Mouse (Mus musculus) hindbrain, embryonic 14.5 days (tissue): ENCODE measurements around the gene Rhobtb1. TPM values are rescaled to one million over a fixed set of nuclear protein-coding genes. Genes with fewer than 3 reads are reported as not detected.

ENCODE experiments used
- ATAC-seq: fragments of 200-750 bp; cut with Nextera tagmentation; 2 replicates; pipeline ENCODE4 v1.8.0; 2017; ENCODE audit warnings: moderate number of reproducible peaks, mild to moderate bottlenecking, moderate TSS enrichment, moderate library complexity; ENCODE audit not compliant: low FRiP score
- DNase-seq: peaks from one replicate; pipeline ENCODE4 v3.0.0-alpha.2; 2015; ENCODE audit warnings: low spot score
- H3K27ac ChIP-seq: fragments of 300-500 bp; sonication (generic); 2 replicates; pipeline ENCODE4 v1.5.1; 2014; ENCODE audit warnings: mild to moderate bottlenecking, moderate library complexity
- H3K27me3 ChIP-seq: fragments of 300-500 bp; sonication (generic); 2 replicates; pipeline ENCODE4 v1.6.1; 2014; ENCODE audit warnings: mild to moderate bottlenecking, low read length, mixed read lengths; ENCODE audit not compliant: control insufficient read depth, insufficient read depth
- H3K36me3 ChIP-seq: fragments of 300-500 bp; sonication (generic); replicated peaks from 2 replicates; pipeline ENCODE4 v1.6.1; 2014; ENCODE audit not compliant: control insufficient read depth, insufficient read depth
- H3K4me1 ChIP-seq: fragments of 300-500 bp; sonication (generic); replicated peaks from 2 replicates; pipeline ENCODE4 v1.6.1; 2014; ENCODE audit warnings: antibody characterized with exemption, low read length, mixed read lengths; ENCODE audit not compliant: control insufficient read depth, insufficient read depth
- H3K4me2 ChIP-seq: fragments of 300-500 bp; sonication (generic); replicated peaks from 2 replicates; pipeline ENCODE4 v1.6.1; 2014; ENCODE audit warnings: mild to moderate bottlenecking, moderate library complexity
- H3K4me3 ChIP-seq: fragments of 300-500 bp; sonication (generic); replicated peaks from 2 replicates; pipeline ENCODE4 v1.5.1; 2014; ENCODE audit warnings: mild to moderate bottlenecking, low read length
- H3K9ac ChIP-seq: fragments of 300-500 bp; sonication (generic); 2 replicates; pipeline ENCODE4 v1.6.1; 2014
- H3K9me3 ChIP-seq: fragments of 300-500 bp; sonication (generic); 2 replicates; pipeline ENCODE4 v1.6.1; 2016; ENCODE audit warnings: low read length; ENCODE audit not compliant: control insufficient read depth
- WGBS: fragments of 180-500 bp; shearing (Covaris S2); extraction: QIAGEN DNeasy Blood & Tissue Kit; methylation state at CpG from one replicate; pipeline ENCODE4 v1.1.7; 2014; 5-methylcytosine and 5-hydroxymethylcytosine counted together
- polyA plus RNA-seq: library from polyadenylated mRNA; unstranded; fragments of >200 nt; fragmentation: Nextera tagmentation; extraction: Ambion mirVana; gene quantifications from 2 replicates; pipeline ENCODE4 v1.2.1, GENCODE M21; 2014

Rhobtb1 gene
- polyA plus RNA-seq, 1 experiment from 2014 or later = 19.8 TPM

- 93% methylated on average over 2 of the region's 2 CpGs for WGBS
- no peaks in the 10 kb centered on the region for H3K36me3 ChIP-seq
- no peaks in the 10 kb centered on the region for H3K27me3 ChIP-seq
- no peak overlapping the region for H3K4me2 ChIP-seq
- ATAC-seq (no peak), DNase-seq (no peak)
- no peak overlapping the region for H3K27ac ChIP-seq
- H3K9ac ChIP-seq = no peak overlapping the region
- H3K9me3 ChIP-seq = no peaks in the 10 kb centered on the region
- H3K4me3 ChIP-seq = no peak overlapping the region
- H3K4me1 ChIP-seq = no peaks in the 10 kb centered on the region
Observed at GRCm38 (mm10) chr10:69126546-69126945, 24.7 kb upstream of the Rhobtb1 start.

GRCm38 (mm10) chr10:69128531-69128930, 22.7 kb upstream of the Rhobtb1 start:
- ATAC-seq (no peak), DNase-seq (no peak)

GRCm38 (mm10) chr10:69130613-69131012, 20.6 kb upstream of the Rhobtb1 start:
- Histone ChIP-seq H3K9me3 (no peaks in the 10 kb centered on the region), H3K4me2 (no peak overlapping the region), H3K9ac (no peak overlapping the region), H3K4me1 (no peaks in the 10 kb centered on the region), H3K36me3 (no peaks in the 10 kb centered on the region), H3K4me3 (no peak overlapping the region), H3K27me3 (no peaks in the 10 kb centered on the region), H3K27ac (no peak overlapping the region)
- DNase-seq (no peak), ATAC-seq (no peak)
- 64% methylated on average over 5 of the region's 5 CpGs for WGBS

More at GRCm38 (mm10) chr10:69128531-69128930, 22.7 kb upstream of the Rhobtb1 start:
- WGBS = 78% methylated on average over 3 of the region's 3 CpGs
- Histone ChIP-seq H3K4me1 (no peaks in the 10 kb centered on the region), H3K9me3 (no peaks in the 10 kb centered on the region), H3K27ac (no peak overlapping the region), H3K27me3 (no peaks in the 10 kb centered on the region), H3K4me3 (no peak overlapping the region), H3K36me3 (no peaks in the 10 kb centered on the region), H3K9ac (no peak overlapping the region), H3K4me2 (no peak overlapping the region)

- H3K4me1 ChIP-seq = no peaks in the 10 kb centered on the region
- no peak overlapping the region for H3K4me2 ChIP-seq
- no peak overlapping the region for H3K9ac ChIP-seq
- DNase-seq (no peak), ATAC-seq (no peak)
- H3K27me3 ChIP-seq = no peaks in the 10 kb centered on the region
- H3K4me3 ChIP-seq = no peak overlapping the region
- no peak overlapping the region for H3K27ac ChIP-seq
- H3K36me3 ChIP-seq = no peaks in the 10 kb centered on the region
- no peaks in the 10 kb centered on the region for H3K9me3 ChIP-seq
Observed at GRCm38 (mm10) chr10:69134356-69134755, 16.9 kb upstream of the Rhobtb1 start.

GRCm38 (mm10) chr10:69136241-69136828, 14.9 kb upstream of the Rhobtb1 start:
- H3K36me3 ChIP-seq = no peaks in the 10 kb centered on the region
- H3K9me3 ChIP-seq = no peaks in the 10 kb centered on the region
- no peaks in the 10 kb centered on the region for H3K4me1 ChIP-seq
- H3K27ac ChIP-seq = no peak overlapping the region
- H3K4me3 ChIP-seq = no peak overlapping the region
- WGBS = 86% methylated on average over 9 of the region's 9 CpGs
- H3K9ac ChIP-seq = no peak overlapping the region
- DNase-seq = no peak
- no peaks in the 10 kb centered on the region for H3K27me3 ChIP-seq
- no peak overlapping the region for H3K4me2 ChIP-seq
- no peak for ATAC-seq

- Histone ChIP-seq H3K27ac (no peak overlapping the region), H3K4me1 (no peaks in the 10 kb centered on the region), H3K4me2 (no peak overlapping the region), H3K9me3 (no peaks in the 10 kb centered on the region), H3K9ac (no peak overlapping the region), H3K4me3 (no peak overlapping the region), H3K36me3 (no peaks in the 10 kb centered on the region), H3K27me3 (no peaks in the 10 kb centered on the region)
- WGBS = 85% methylated on average over 7 of the region's 7 CpGs
- ATAC-seq = no peak
- DNase-seq = no peak
Observed at GRCm38 (mm10) chr10:69149252-69149651, 2.0 kb upstream of the Rhobtb1 start.

- no peak for ATAC-seq
- no peak overlapping the region for H3K9ac ChIP-seq
- no peaks in the 10 kb centered on the region for H3K27me3 ChIP-seq
- 0 out of 2 replicates have a peak, but pooled peaks cover 5% of the 10 kb centered on the region for H3K4me1 ChIP-seq
- no peak overlapping the region for H3K27ac ChIP-seq
- no peak overlapping the region for H3K4me3 ChIP-seq
- H3K4me2 ChIP-seq = no peak overlapping the region
- H3K9me3 ChIP-seq = no peaks in the 10 kb centered on the region
- no peak for DNase-seq
- WGBS = 71% methylated on average over 4 of the region's 4 CpGs
- no peaks in the 10 kb centered on the region for H3K36me3 ChIP-seq
Observed at GRCm38 (mm10) chr10:69152971-69153370, 1.7 kb downstream of the Rhobtb1 start.

GRCm38 (mm10) chr10:69155428-69156175, 4.4 kb downstream of the Rhobtb1 start:
- WGBS = 86% methylated on average over 10 of the region's 10 CpGs
- Histone ChIP-seq H3K36me3 (no peaks in the 10 kb centered on the region), H3K4me1 (0 out of 2 replicates have a peak, but pooled peaks cover 5% of the 10 kb centered on the region), H3K27me3 (no peaks in the 10 kb centered on the region), H3K4me3 (no peak overlapping the region), H3K4me2 (no peak overlapping the region), H3K9ac (no peak overlapping the region), H3K27ac (no peak overlapping the region), H3K9me3 (no peaks in the 10 kb centered on the region)
- ATAC-seq (no peak), DNase-seq (no peak)

- no peak overlapping the region for H3K9ac ChIP-seq
- H3K27me3 ChIP-seq = no peaks in the 10 kb centered on the region
- no peaks in the 10 kb centered on the region for H3K9me3 ChIP-seq
- 78% methylated on average over 6 of the region's 6 CpGs for WGBS
- DNase-seq (no peak), ATAC-seq (no peak)
- H3K27ac ChIP-seq = no peak overlapping the region
- H3K4me2 ChIP-seq = no peak overlapping the region
- no peaks in the 10 kb centered on the region for H3K36me3 ChIP-seq
- H3K4me3 ChIP-seq = no peak overlapping the region
- H3K4me1 ChIP-seq = 0 out of 2 replicates have a peak, but pooled peaks cover 5% of the 10 kb centered on the region
Observed at GRCm38 (mm10) chr10:69156462-69156861, 5.2 kb downstream of the Rhobtb1 start.
